Mouse (Mus musculus): Measurements from ENCODE around the gene Smtnl2. TPM values are rescaled to one million over a fixed set of nuclear protein-coding genes. Genes with fewer than 3 reads are reported as not detected.
"Not testable (repeated sequence)": the region's sequence is repeated elsewhere in the genome, so short reads cannot be mapped to it uniquely, and the experiment has no call there.

Smtnl2 gene
- 15.0 and 15.7 TPM in 2 replicates for polyA plus RNA-seq (2016; fragmentation: Nextera tagmentation; extraction: Ambion mirVana)

- peaks cover 25% of the 10 kb centered on the region for H3K4me1 ChIP-seq
- H3K4me2 ChIP-seq (replicated peaks): peak within 1 kb of the TSS; percentile 99
- H3K9ac ChIP-seq: peak within 1 kb of the TSS; percentile 67
- H3K36me3 ChIP-seq: no peaks in the 10 kb centered on the region
- peaks cover 32% of the 10 kb centered on the region for H3K27me3 ChIP-seq (replicated peaks)
- no peaks in the 10 kb centered on the region for H3K9me3 ChIP-seq
- peak; percentile 88 for ATAC-seq (ENCODE audit: low FRiP score, low read depth)
- under 1% methylated on average over 86 of the region's 86 CpGs for WGBS
- H3K4me3 ChIP-seq: peak within 1 kb of the TSS; percentile 58
- H3K27ac ChIP-seq: no peak within 1 kb of the TSS
Measured at GRCm38 (mm10) chr11:72411093-72411921, at the start of gene Smtnl2. TSS of gene Smtnl2 (minus strand) at chr11:72411713.

GRCm38 (mm10) chr11:72458502-72458901 lies 47.0 kb upstream of the Smtnl2 start:
- H3K4me1 ChIP-seq: peaks cover 11% of the 10 kb centered on the region
- no peak overlapping the region for H3K4me3 ChIP-seq
- 70% methylated on average over 3 of the region's 3 CpGs for WGBS
- H3K36me3 ChIP-seq: peaks cover 12% of the 10 kb centered on the region
- no peak for ATAC-seq (ENCODE audit: low FRiP score, low read depth)
- no peak overlapping the region for H3K4me2 ChIP-seq (replicated peaks)
- H3K9me3 ChIP-seq: no peaks in the 10 kb centered on the region
- H3K9ac ChIP-seq: no peak overlapping the region
- no peak overlapping the region for H3K27ac ChIP-seq
- H3K27me3 ChIP-seq (replicated peaks): no peaks in the 10 kb centered on the region

- no peaks in the 10 kb centered on the region for H3K9me3 ChIP-seq
- no peak overlapping the region for H3K4me3 ChIP-seq
- H3K27me3 ChIP-seq (replicated peaks): no peaks in the 10 kb centered on the region
- H3K4me2 ChIP-seq (replicated peaks): no peak overlapping the region
- 79% methylated on average over 12 of the region's 12 CpGs for WGBS
- peaks cover 14% of the 10 kb centered on the region for H3K36me3 ChIP-seq
- no peak overlapping the region for H3K27ac ChIP-seq
- ATAC-seq (ENCODE audit: low FRiP score, low read depth): no peak
- no peak overlapping the region for H3K9ac ChIP-seq
- peaks cover 11% of the 10 kb centered on the region for H3K4me1 ChIP-seq
Measured at GRCm38 (mm10) chr11:72457995-72458496, 46.5 kb upstream of the Smtnl2 start.

- Histone ChIP-seq H3K4me2 (replicated peaks) (no peak overlapping the region), H3K4me3 (no peak overlapping the region), H3K36me3 (peaks cover 38% of the 10 kb centered on the region), H3K9me3 (no peaks in the 10 kb centered on the region), H3K27ac (no peak overlapping the region), H3K9ac (no peak overlapping the region), H3K4me1 (peaks cover 11% of the 10 kb centered on the region), H3K27me3 (replicated peaks) (no peaks in the 10 kb centered on the region)
- peak; percentile 32; the same call in 1 of the 2 replicates for ATAC-seq (ENCODE audit: low FRiP score, low read depth)
- WGBS: 32% methylated on average over 5 of the region's 5 CpGs
Measured at GRCm38 (mm10) chr11:72455694-72456093, 44.2 kb upstream of the Smtnl2 start.

- Histone ChIP-seq H3K9ac (no peak overlapping the region), H3K4me1 (peaks cover 11% of the 10 kb centered on the region), H3K9me3 (no peaks in the 10 kb centered on the region), H3K36me3 (peaks cover 62% of the 10 kb centered on the region), H3K4me2 (replicated peaks) (no peak overlapping the region), H3K27ac (no peak overlapping the region), H3K4me3 (no peak overlapping the region), H3K27me3 (replicated peaks) (no peaks in the 10 kb centered on the region)
- no peak for ATAC-seq (ENCODE audit: low FRiP score, low read depth)
- 62% methylated on average over 15 of the region's 15 CpGs for WGBS
Measured at GRCm38 (mm10) chr11:72453105-72453953, 41.8 kb upstream of the Smtnl2 start.

- no peak for ATAC-seq (ENCODE audit: low FRiP score, low read depth)
- Histone ChIP-seq H3K36me3 (peaks cover 69% of the 10 kb centered on the region), H3K27me3 (replicated peaks) (no peaks in the 10 kb centered on the region), H3K9me3 (no peaks in the 10 kb centered on the region), H3K4me3 (no peak overlapping the region), H3K4me1 (peaks cover 11% of the 10 kb centered on the region), H3K9ac (no peak overlapping the region), H3K4me2 (replicated peaks) (no peak overlapping the region), H3K27ac (no peak overlapping the region)
- WGBS: 85% methylated on average over 3 of the region's 3 CpGs
Measured at GRCm38 (mm10) chr11:72452140-72452665, 40.7 kb upstream of the Smtnl2 start.

- no peak overlapping the region for H3K4me3 ChIP-seq
- H3K36me3 ChIP-seq: peaks cover 100% of the 10 kb centered on the region
- WGBS: 87% methylated on average over 8 of the region's 8 CpGs
Measured at GRCm38 (mm10) chr11:72447475-72447874, 36.0 kb upstream of the Smtnl2 start.

GRCm38 (mm10) chr11:72446311-72447105 lies 35.0 kb upstream of the Smtnl2 start:
- Histone ChIP-seq H3K27ac (no peak overlapping the region), H3K4me3 (no peak overlapping the region), H3K9me3 (no peaks in the 10 kb centered on the region), H3K4me1 (peaks cover 12% of the 10 kb centered on the region), H3K27me3 (replicated peaks) (no peaks in the 10 kb centered on the region), H3K36me3 (peaks cover 93% of the 10 kb centered on the region), H3K4me2 (replicated peaks) (no peak overlapping the region), H3K9ac (no peak overlapping the region)
- no peak for ATAC-seq (ENCODE audit: low FRiP score, low read depth)
- 88% methylated on average over 6 of the region's 6 CpGs for WGBS

More at GRCm38 (mm10) chr11:72447475-72447874, 36.0 kb upstream of the Smtnl2 start:
- ATAC-seq (ENCODE audit: low FRiP score, low read depth): no peak
- H3K27me3 ChIP-seq (replicated peaks): no peaks in the 10 kb centered on the region
- H3K27ac ChIP-seq: no peak overlapping the region
- no peaks in the 10 kb centered on the region for H3K9me3 ChIP-seq
- H3K9ac ChIP-seq: no peak overlapping the region
- no peak overlapping the region for H3K4me2 ChIP-seq (replicated peaks)
- H3K4me1 ChIP-seq: peaks cover 3% of the 10 kb centered on the region

- Histone ChIP-seq H3K27me3 (replicated peaks) (no peaks in the 10 kb centered on the region), H3K36me3 (peaks cover 39% of the 10 kb centered on the region), H3K4me3 (peak within 1 kb of the TSS; percentile 77), H3K9me3 (no peaks in the 10 kb centered on the region), H3K27ac (peak within 1 kb of the TSS; percentile 82), H3K4me2 (replicated peaks) (peak within 1 kb of the TSS; percentile 93), H3K9ac (peak within 1 kb of the TSS; percentile 84), H3K4me1 (peaks cover 12% of the 10 kb centered on the region)
- WGBS: under 1% methylated on average over 46 of the region's 46 CpGs
- peak; percentile 93 for ATAC-seq (ENCODE audit: low FRiP score, low read depth)
Measured at GRCm38 (mm10) chr11:72440965-72441664, 29.6 kb upstream of the Smtnl2 start, which contains the start of gene Mybbp1a. TSS of gene Mybbp1a (plus strand) at chr11:72441355.

GRCm38 (mm10) chr11:72440597-72440964 lies 29.1 kb upstream of the Smtnl2 start:
- 49% methylated on average over 6 of the region's 6 CpGs for WGBS
- peak overlapping the region; percentile 82 for H3K27ac ChIP-seq
- not testable (repeated sequence) for H3K9me3 ChIP-seq; H3K27me3 ChIP-seq (replicated peaks)
- peak overlapping the region; percentile 65 for H3K9ac ChIP-seq
- peaks cover 34% of the 10 kb centered on the region for H3K36me3 ChIP-seq
- peaks cover 12% of the 10 kb centered on the region for H3K4me1 ChIP-seq
- H3K4me2 ChIP-seq (replicated peaks): peak overlapping the region; percentile 93
- peak overlapping the region; percentile 77 for H3K4me3 ChIP-seq
- ATAC-seq (ENCODE audit: low FRiP score, low read depth): peak; percentile 45; the same call in 1 of the 2 replicates

GRCm38 (mm10) chr11:72438411-72438810 lies 26.9 kb upstream of the Smtnl2 start:
- H3K4me1 ChIP-seq: peaks cover 12% of the 10 kb centered on the region
- 76% methylated on average over 4 of the region's 4 CpGs for WGBS
- no peak overlapping the region for H3K9ac ChIP-seq
- no peaks in the 10 kb centered on the region for H3K27me3 ChIP-seq (replicated peaks)
- H3K36me3 ChIP-seq: peaks cover 12% of the 10 kb centered on the region
- no peak for ATAC-seq (ENCODE audit: low FRiP score, low read depth)
- H3K4me2 ChIP-seq (replicated peaks): no peak overlapping the region
- no peak overlapping the region for H3K27ac ChIP-seq
- no peak overlapping the region for H3K4me3 ChIP-seq
- no peaks in the 10 kb centered on the region for H3K9me3 ChIP-seq

Data from neural tube, embryonic 12.5 days (tissue).